Mouse (Mus musculus) cerebellum, adult 2 months (tissue): Measurements from ENCODE around the gene Acer1.

Experiments
- CTCF ChIP-seq: fragments of 200-500 bp; IDR thresholded peaks from 2 replicates; pipeline ENCODE4 v1.5.1; 2011; ENCODE audit warnings: low read depth, mild to moderate bottlenecking, control low read depth, low read length, moderate library complexity, borderline replicate concordance; ENCODE audit not compliant: insufficient read depth
- POLR2A ChIP-seq: fragments of 200-500 bp; IDR thresholded peaks from 2 replicates; pipeline ENCODE4 v1.6.1; 2011; ENCODE audit warnings: low read length, control low read depth, borderline replicate concordance; ENCODE audit not compliant: insufficient read depth

GRCm38 (mm10) chr17:56906166-56906565 lies 75.8 kb downstream of the Acer1 start:
- TF ChIP-seq CTCF (no peak), POLR2A (no peak)
